Mouse (Mus musculus) stomach, embryonic 15.5 days (tissue): ENCODE results near the gene Tctn3. TPM values are rescaled to one million over a fixed set of nuclear protein-coding genes. Genes with fewer than 3 reads are reported as not detected.
A peak's percentile ranks its signal among the peaks of the same experiment; 100 is the strongest.
"Not testable (repeated sequence)": the region's sequence is repeated elsewhere in the genome, so short reads cannot be mapped to it uniquely, and the experiment has no call there.

ENCODE experiments used
- ATAC-seq: fragments of 200-750 bp; cut with Nextera tagmentation; 2 replicates; pipeline ENCODE4 v1.8.0; 2017; ENCODE audit warnings: low read depth, moderate number of reproducible peaks, moderate TSS enrichment; ENCODE audit not compliant: insufficient read depth, low FRiP score
- H3K27ac ChIP-seq: fragments of 300-500 bp; sonication (generic); 2 replicates; pipeline ENCODE4 v1.5.1; 2015; ENCODE audit warnings: mild to moderate bottlenecking, inconsistent platforms
- H3K27me3 ChIP-seq: fragments of 300-500 bp; sonication (generic); replicated peaks from 2 replicates; pipeline ENCODE4 v1.6.1; 2015; ENCODE audit warnings: inconsistent platforms
- H3K36me3 ChIP-seq: fragments of 300-500 bp; sonication (generic); 2 replicates; pipeline ENCODE4 v1.6.1; 2015; ENCODE audit warnings: inconsistent platforms
- H3K4me1 ChIP-seq: fragments of 300-500 bp; sonication (generic); 2 replicates; pipeline ENCODE4 v1.6.1; 2015; ENCODE audit warnings: inconsistent platforms
- H3K4me2 ChIP-seq: fragments of 300-500 bp; sonication (generic); 2 replicates; pipeline ENCODE4 v1.6.1; 2015; ENCODE audit warnings: mild to moderate bottlenecking, inconsistent platforms
- H3K4me3 ChIP-seq: fragments of 300-500 bp; sonication (generic); replicated peaks from 2 replicates; pipeline ENCODE4 v1.5.1; 2015; ENCODE audit warnings: inconsistent platforms
- H3K9ac ChIP-seq: fragments of 300-500 bp; sonication (generic); 2 replicates; pipeline ENCODE4 v1.6.1; 2015; ENCODE audit warnings: inconsistent platforms
- H3K9me3 ChIP-seq: fragments of 300-500 bp; sonication (generic); 2 replicates; pipeline ENCODE4 v1.6.1; 2016; ENCODE audit warnings: inconsistent platforms
- WGBS: fragments of 180-500 bp; shearing (Covaris S2); methylation state at CpG from one replicate; pipeline ENCODE4 v1.1.7; 2015; 5-methylcytosine and 5-hydroxymethylcytosine counted together
- polyA plus RNA-seq: library from polyadenylated mRNA; unstranded; fragments of >200 nt; fragmentation: Nextera tagmentation; extraction: Ambion mirVana; gene quantifications from 2 replicates; pipeline ENCODE4 v1.2.1, GENCODE M21; 2015

The Tctn3 gene
- polyA plus RNA-seq, 1 experiment from 2014 or later = 7.7 TPM

DNA sequence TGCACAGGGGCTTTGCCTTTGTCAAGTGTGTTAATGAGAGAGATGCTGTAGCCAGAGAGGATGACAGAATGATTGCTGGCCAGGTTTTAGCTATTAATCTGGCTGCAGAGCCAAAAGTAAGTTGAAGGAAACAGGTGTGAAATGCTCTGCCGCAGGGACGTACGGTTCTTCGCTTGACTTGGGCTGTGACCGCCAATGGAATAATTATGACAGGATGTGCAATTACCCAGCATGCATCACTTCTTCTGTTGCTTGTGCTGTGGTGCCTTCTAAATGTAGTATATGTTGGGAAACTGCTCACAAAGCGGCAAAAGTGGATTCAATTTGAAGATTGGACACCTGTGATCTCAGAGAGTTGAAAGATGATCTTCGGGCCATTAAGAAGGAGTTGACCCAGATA lies 4.0 kb upstream of the Tctn3 start:
- Histone ChIP-seq H3K4me2 (no peak overlapping the region), H3K27ac (no peak overlapping the region), H3K9ac (no peak overlapping the region), H3K9me3 (no peaks in the 10 kb centered on the region), H3K4me1 (no peaks in the 10 kb centered on the region; the same call in 1 of the 2 replicates), H3K4me3 (no peak overlapping the region), H3K27me3 (no peaks in the 10 kb centered on the region), H3K36me3 (no peaks in the 10 kb centered on the region)
- 79% methylated on average over 7 of the region's 7 CpGs for WGBS
- ATAC-seq = no peak

DNA sequence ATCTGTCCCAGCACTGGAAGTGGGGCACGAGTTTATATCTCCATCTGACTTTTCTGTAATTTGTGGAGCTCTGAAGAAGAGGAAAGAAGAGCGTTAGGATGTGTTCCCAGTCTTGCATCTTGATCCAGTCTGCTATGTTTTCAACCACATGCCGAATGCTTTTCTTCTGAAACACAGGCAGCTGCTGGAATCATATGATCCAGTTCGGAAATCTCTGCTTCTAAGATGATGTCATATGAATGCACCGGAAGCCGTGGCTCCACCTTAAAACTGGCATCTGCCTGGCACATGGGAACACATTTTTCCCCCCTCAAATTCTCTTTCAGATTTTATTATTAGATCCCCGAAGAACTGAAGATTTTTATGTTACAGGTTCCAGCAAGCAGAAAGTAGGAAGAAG lies 2.8 kb upstream of the Tctn3 start:
- H3K4me3 ChIP-seq = no peak overlapping the region
- 71% methylated on average over 7 of the region's 7 CpGs for WGBS
- no peak overlapping the region for H3K4me2 ChIP-seq
- no peak overlapping the region for H3K9ac ChIP-seq
- no peaks in the 10 kb centered on the region for H3K36me3 ChIP-seq
- H3K9me3 ChIP-seq = no peaks in the 10 kb centered on the region
- no peaks in the 10 kb centered on the region for H3K27me3 ChIP-seq
- ATAC-seq = no peak
- no peaks in the 10 kb centered on the region; the same call in 1 of the 2 replicates for H3K4me1 ChIP-seq
- no peak overlapping the region for H3K27ac ChIP-seq

DNA sequence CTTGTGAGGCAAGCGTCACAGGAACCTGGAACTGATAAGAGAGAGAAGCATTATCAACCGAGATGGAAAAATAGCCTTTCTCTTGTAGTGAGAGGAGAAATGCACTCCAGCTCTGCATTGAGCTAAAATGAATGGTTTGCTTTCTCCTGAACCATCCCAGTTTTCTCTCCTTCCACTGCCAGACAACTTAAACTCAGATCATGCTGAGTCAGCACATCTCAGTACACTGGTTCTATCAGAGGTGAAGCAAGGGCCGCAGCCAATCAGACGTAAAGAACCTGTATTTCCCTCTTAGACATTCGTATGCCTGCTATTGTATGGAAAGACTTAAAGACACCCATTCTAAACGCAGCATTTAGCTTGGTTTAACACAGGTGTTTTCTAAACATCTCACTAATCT lies 4.4 kb downstream of the Tctn3 start:
- H3K9ac ChIP-seq = no peak overlapping the region
- no peak overlapping the region for H3K27ac ChIP-seq
- no peak overlapping the region for H3K4me3 ChIP-seq
- peaks cover 10% of the 10 kb centered on the region; the same call in 1 of the 2 replicates for H3K36me3 ChIP-seq
- H3K4me1 ChIP-seq = no peaks in the 10 kb centered on the region; the same call in 1 of the 2 replicates
- H3K9me3 ChIP-seq = no peaks in the 10 kb centered on the region
- H3K4me2 ChIP-seq = no peak overlapping the region
- no peaks in the 10 kb centered on the region for H3K27me3 ChIP-seq
- no peak for ATAC-seq
- WGBS = 84% methylated on average over 6 of the region's 6 CpGs

DNA sequence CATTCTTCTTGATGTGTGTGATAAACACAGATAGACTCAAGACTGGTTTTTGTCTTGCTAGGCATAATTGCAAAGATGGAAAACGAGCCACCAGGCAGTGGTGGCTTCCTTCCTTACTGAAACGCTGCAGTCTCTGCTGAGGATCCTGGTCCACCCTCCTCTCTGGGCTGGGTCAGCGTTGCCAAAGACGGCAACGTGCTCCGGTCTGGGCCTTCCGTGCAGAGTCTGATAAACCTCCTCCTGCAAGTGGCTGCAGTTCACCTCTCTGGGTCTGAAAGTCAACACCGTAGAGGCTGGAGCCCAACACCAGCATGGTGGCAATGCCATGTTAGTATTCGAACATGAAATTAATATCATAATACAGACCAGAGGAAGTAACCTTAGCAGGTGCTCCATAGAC lies 6.8 kb downstream of the Tctn3 start:
- H3K9ac ChIP-seq = no peak overlapping the region
- no peaks in the 10 kb centered on the region for H3K4me1 ChIP-seq
- peaks cover 10% of the 10 kb centered on the region; the same call in 1 of the 2 replicates for H3K36me3 ChIP-seq
- no peak overlapping the region for H3K27ac ChIP-seq
- H3K9me3 ChIP-seq = no peaks in the 10 kb centered on the region
- ATAC-seq = no peak
- no peak overlapping the region for H3K4me2 ChIP-seq
- H3K27me3 ChIP-seq = no peaks in the 10 kb centered on the region
- WGBS = 91% methylated on average over 9 of the region's 9 CpGs
- no peak overlapping the region for H3K4me3 ChIP-seq

DNA sequence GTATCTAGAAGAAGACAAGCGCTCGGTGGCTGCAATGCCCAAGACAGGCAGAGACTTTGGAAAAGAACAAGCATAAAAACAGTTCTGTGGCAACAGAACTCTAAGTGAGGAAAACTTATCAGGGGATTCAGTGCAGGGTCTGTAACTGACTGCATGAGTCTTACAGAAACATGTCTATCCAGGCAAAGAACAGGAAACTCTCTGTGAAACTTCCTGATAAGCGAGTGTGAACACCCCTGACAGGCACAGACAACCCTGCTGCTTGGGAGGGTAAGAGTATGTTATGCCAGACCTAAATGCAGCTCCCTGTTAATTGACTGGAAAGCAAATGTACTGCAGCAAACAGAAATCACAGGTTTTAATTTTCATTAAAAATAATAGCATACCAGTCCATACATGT lies 10.2 kb downstream of the Tctn3 start:
- no peak overlapping the region for H3K9ac ChIP-seq
- H3K36me3 ChIP-seq = no peaks in the 10 kb centered on the region
- 88% methylated on average over 3 of the region's 3 CpGs for WGBS
- no peaks in the 10 kb centered on the region for H3K9me3 ChIP-seq
- no peak overlapping the region for H3K4me3 ChIP-seq
- H3K27me3 ChIP-seq = no peaks in the 10 kb centered on the region
- H3K4me1 ChIP-seq = no peaks in the 10 kb centered on the region
- no peak for ATAC-seq
- no peak overlapping the region for H3K4me2 ChIP-seq
- no peak overlapping the region for H3K27ac ChIP-seq

DNA sequence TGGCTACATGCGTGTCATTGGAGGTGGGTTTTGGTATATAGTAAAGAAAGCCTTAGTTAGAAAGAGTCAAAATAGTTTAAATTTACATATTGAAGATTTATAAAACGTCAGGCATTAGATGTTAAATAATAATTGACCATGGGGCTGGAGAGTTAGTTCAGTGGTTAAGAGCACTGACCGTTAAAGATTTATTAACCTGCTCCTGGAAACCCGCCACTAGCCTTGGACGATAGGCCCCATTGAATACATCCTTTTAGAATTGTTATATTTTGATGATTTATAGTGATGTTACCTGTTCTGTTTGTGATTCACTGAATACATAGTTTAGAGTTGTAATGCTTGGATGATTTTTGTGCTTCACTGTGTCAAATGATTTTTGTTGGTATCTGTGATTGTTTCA lies 11.2 kb downstream of the Tctn3 start:
- H3K4me3 ChIP-seq, ATAC-seq, H3K9me3 ChIP-seq, H3K9ac ChIP-seq, H3K27ac ChIP-seq, H3K27me3 ChIP-seq, H3K4me1 ChIP-seq, H3K36me3 ChIP-seq, H3K4me2 ChIP-seq: not testable (repeated sequence)
- 88% methylated on average over 5 of the region's 5 CpGs for WGBS

DNA sequence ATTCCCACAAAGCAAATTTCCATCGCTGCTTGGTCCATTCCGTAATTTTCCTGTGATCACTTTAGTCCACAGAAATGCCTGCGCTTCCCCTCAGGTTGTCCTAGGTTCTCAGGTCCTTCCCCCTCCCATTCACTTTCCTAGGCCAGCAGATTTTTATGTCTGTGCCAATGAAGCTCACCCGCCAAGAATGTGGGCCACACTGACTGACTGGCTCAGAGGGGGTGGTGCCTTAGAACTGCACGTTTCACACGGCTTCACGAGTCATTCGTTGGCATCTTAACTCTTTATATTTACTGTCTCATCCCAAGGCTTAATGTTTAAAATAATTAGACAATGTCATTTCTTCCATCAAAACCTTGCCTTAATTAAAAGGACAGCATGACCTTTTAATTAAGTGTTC lies 16.2 kb downstream of the Tctn3 start:
- ATAC-seq = no peak
- no peak overlapping the region for H3K9ac ChIP-seq

DNA sequence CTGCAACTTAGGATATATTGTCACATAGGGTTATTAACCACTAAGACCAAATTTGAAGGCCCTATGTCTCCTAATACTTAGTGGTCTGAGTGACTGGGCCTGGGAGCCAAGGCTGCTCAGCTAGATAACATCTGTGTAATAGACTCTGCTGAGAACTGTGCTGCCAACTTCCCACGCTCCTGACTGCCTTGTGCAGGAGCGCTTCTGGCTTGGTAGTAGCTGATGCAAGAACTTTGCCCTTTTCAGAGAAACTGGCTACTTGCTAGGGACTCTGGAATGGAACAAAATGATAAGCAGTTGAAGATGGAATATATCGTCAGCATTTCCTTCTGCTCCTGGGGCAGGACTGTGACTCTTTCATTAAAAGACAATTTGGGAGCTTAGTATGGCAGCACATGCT lies 16.8 kb downstream of the Tctn3 start:
- H3K4me3 ChIP-seq = no peak overlapping the region
- ATAC-seq = no peak
- no peaks in the 10 kb centered on the region for H3K27me3 ChIP-seq
- no peaks in the 10 kb centered on the region for H3K36me3 ChIP-seq
- no peaks in the 10 kb centered on the region for H3K4me1 ChIP-seq
- 85% methylated on average over 3 of the region's 3 CpGs for WGBS
- no peak overlapping the region for H3K27ac ChIP-seq
- no peaks in the 10 kb centered on the region for H3K9me3 ChIP-seq
- H3K9ac ChIP-seq = no peak overlapping the region
- H3K4me2 ChIP-seq = no peak overlapping the region

More for the DNA sequence above, 16.2 kb downstream of the Tctn3 start:
- H3K4me1 ChIP-seq = no peaks in the 10 kb centered on the region
- no peak overlapping the region for H3K4me2 ChIP-seq
- WGBS = 83% methylated on average over 8 of the region's 8 CpGs
- H3K9me3 ChIP-seq = no peaks in the 10 kb centered on the region
- H3K4me3 ChIP-seq = no peak overlapping the region
- no peaks in the 10 kb centered on the region for H3K27me3 ChIP-seq
- H3K36me3 ChIP-seq = no peaks in the 10 kb centered on the region
- no peak overlapping the region for H3K27ac ChIP-seq

DNA sequence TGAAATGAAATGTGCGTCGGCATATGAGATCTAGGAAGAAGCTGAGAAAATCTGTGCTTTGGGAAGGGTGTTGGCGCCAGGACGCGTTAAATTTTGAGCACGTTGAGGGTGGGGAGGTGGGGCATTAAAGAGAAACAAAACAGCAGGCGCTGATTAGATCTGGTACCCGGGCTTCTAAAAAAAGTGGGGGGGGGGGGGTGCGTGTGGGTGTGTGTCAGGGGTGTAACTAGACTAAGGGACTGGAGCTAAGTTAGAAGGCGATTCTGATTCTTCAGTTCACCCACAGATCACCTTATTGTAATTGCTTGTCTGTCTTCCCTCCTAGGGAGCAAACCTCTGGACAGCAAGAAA lies 22.5 kb downstream of the Tctn3 start:
- H3K27ac ChIP-seq = peak overlapping the region; percentile 77
- WGBS = 1% methylated on average over 10 of the region's 10 CpGs
- 0 out of 2 replicates have a peak, but pooled peaks cover 3% of the 10 kb centered on the region for H3K4me1 ChIP-seq
- no peak for ATAC-seq
- H3K4me3 ChIP-seq = peak overlapping the region; percentile 74
- peak overlapping the region; percentile 78 for H3K4me2 ChIP-seq
- H3K9ac ChIP-seq = 0 out of 2 replicates have a peak overlapping the region, but pooled peaks have one; percentile 13
- no peaks in the 10 kb centered on the region for H3K36me3 ChIP-seq
- no peaks in the 10 kb centered on the region for H3K9me3 ChIP-seq
- no peaks in the 10 kb centered on the region for H3K27me3 ChIP-seq

DNA sequence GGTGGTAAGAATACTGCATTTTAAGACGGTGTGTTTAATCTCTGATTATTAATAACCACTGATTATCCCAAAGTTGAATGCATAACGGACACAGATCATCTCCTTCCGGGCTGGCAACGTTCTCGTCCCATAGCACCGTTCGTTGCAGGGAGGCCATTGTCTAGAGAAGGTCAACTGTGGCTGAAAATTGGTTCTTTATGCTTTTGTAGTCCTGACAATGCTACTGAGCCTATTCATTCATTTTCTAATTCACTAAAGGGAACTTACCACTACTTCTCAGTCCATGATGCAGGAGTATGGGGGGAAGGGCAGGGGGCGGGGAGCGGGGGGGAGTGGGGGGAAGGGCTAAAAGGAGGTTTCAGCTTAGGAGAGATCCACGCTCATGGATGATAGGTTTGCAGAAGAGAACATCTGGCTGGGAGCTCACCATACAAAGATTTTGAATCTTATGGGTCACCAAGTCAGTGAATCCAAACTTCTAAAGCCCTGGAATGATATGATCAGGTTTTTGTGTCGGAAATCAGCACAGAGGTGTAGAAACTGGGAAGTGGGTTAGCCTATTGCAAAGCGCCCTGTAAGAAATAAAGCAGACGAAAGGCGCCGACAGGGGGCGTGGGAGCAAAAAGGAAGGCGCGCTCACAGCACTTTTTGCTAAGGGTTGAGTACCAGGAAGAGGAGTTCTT lies 23.0 kb downstream of the Tctn3 start:
- H3K4me2 ChIP-seq = peak overlapping the region; percentile 78
- H3K4me1 ChIP-seq = 0 out of 2 replicates have a peak, but pooled peaks cover 3% of the 10 kb centered on the region
- H3K4me3 ChIP-seq = peak overlapping the region; percentile 74
- H3K27ac ChIP-seq = peak overlapping the region; percentile 77
- WGBS = under 1% methylated on average over 18 of the region's 18 CpGs
- H3K36me3 ChIP-seq = no peaks in the 10 kb centered on the region
- ATAC-seq = peak; percentile 67
- no peaks in the 10 kb centered on the region for H3K9me3 ChIP-seq
- H3K9ac ChIP-seq = 0 out of 2 replicates have a peak overlapping the region, but pooled peaks have one; percentile 13
- H3K27me3 ChIP-seq = no peaks in the 10 kb centered on the region

DNA sequence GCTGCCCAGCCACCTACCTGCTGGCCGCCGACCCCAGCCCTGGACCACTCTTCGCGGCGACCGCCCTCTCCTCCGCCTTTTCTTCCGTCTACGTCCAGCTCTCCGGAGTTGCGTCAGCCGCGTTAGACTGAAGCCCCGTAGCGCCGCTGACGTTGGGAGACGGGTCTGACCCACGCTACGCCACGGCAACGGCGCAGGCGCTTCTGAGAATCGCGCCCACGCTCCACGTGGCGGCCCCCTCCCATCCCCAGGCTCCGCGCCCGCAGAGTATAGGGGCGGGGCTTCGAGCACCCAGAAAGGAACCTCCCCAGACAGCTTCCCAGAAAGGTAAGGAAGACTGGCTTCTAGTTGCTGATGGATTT lies 23.8 kb downstream of the Tctn3 start, which contains the start of gene Aldh18a1:
TSS of gene Aldh18a1 (minus strand) at position 171 of the 362 bp plus-strand sequence.
- Histone ChIP-seq H3K4me2 (peak within 1 kb of the TSS; percentile 78), H3K27ac (peak within 1 kb of the TSS; percentile 77), H3K4me1 (0 out of 2 replicates have a peak, but pooled peaks cover 3% of the 10 kb centered on the region), H3K9ac (peak within 1 kb of the TSS; percentile 52), H3K9me3 (no peaks in the 10 kb centered on the region), H3K36me3 (no peaks in the 10 kb centered on the region), H3K27me3 (no peaks in the 10 kb centered on the region), H3K4me3 (peak within 1 kb of the TSS; percentile 74)
- peak; percentile 93 for ATAC-seq
- WGBS = under 1% methylated on average over 34 of the region's 34 CpGs

DNA sequence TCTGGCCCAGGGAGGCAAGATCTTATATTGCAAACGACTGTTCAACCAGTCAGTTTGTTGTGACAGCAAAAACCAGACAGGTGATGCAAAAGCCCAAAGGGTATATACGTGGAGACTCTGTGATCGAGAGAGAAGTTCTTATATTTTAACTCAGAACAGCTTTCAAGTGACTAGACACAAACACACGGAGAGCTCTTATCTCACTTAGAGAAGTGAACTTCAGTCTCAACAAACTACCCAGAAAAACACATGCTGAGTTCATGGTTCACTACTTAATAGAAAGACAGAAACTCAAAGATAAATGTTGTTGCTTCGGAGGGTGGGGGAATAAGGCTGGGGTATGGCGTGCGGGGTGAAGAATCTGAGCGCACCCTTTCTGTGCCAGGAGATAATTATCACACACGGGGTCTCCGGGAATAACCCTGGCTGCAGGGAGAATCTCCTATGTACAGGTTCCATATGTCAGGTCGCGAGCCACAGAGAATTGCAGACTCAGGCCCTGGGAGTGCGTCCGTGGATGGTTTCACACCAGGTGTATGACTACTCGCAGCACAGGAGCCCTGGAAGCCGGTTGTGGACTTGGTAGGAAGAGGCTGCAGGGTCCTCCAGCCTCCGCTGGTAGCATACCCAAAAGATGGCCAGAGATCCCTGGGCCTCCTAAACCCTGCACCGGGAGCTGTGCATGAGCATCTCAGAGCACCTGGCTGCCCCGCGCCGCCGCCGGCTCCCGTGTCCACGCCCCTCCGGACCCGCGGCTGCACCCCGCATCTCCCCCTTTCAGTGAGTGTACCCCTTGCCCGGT lies 24.3 kb downstream of the Tctn3 start:
- peak; percentile 38 for ATAC-seq
- Histone ChIP-seq H3K9me3 (no peaks in the 10 kb centered on the region), H3K4me3 (peak overlapping the region; percentile 74), H3K36me3 (no peaks in the 10 kb centered on the region), H3K27ac (peak overlapping the region; percentile 45; the same call in 1 of the 2 replicates), H3K27me3 (no peaks in the 10 kb centered on the region), H3K4me2 (peak overlapping the region; percentile 78), H3K9ac (peak overlapping the region; percentile 52), H3K4me1 (0 out of 2 replicates have a peak, but pooled peaks cover 3% of the 10 kb centered on the region)
- 3% methylated on average over 28 of the region's 30 CpGs for WGBS
